Mouse (Mus musculus): ENCODE results near the gene Akr7a5.

GRCm38 (mm10) chr4:139271562-139271961, 39.0 kb upstream of the Akr7a5 start:
- no peak for TF ChIP-seq POLR2A (IDR thresholded peaks at IDR 0.05; ENCODE audit: low read depth, low read length)
- TF ChIP-seq CTCF (IDR thresholded peaks at IDR 0.05; ENCODE audit: extremely low read depth, insufficient read depth, insufficient read length, insufficient replicate concordance): no peak

Measured in spleen, adult 2 months (tissue).